Mouse (Mus musculus) liver (tissue): ENCODE measurements around the gene Ccr7.

Experiments
- DNase-seq: peaks from one replicate; pipeline ENCODE4 v3.0.0-alpha.2; 2020; ENCODE audit warnings: mixed read lengths

The Ccr7 gene

DNA sequence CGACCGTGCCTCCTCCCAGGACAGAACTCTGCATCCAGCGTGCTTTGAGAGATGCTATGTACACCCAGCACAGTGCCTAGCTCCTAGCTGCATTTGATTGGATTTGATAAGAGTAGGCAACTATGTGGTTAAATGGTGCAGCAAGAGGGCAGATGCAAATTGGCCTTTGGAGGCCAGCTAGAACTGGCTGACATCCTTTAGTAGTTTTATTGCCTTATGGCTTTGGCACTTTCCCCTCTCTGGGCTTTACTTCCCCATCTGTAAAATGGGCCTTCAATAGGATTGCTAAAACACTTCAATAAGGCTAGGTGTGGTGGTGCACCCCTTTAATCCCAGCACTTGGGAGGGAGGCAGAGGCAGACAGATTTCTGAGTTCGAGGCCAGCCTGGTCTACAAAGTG lies 17.9 kb downstream of the Ccr7 start:
- no peak for DNase-seq

DNA sequence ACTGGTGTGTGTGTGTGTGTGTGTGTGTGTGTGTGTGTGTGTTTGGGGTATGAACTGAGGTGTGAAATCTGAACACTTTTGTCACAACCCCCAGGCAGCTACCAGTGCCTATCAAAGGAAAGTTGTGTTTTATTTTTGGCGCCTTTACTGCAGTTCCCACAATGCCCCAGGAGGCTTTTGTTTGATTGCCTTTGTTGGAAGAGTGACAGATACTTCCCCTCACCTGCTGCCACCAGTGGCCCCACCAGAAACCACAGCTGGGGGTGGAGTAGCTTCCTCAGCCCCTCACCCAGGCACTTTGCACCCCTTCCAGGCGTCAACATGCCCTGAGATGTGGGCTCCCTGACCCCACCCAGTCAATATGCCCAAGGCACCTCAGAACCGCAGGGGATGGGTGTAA lies 18.5 kb downstream of the Ccr7 start:
- DNase-seq, result no peak

DNA sequence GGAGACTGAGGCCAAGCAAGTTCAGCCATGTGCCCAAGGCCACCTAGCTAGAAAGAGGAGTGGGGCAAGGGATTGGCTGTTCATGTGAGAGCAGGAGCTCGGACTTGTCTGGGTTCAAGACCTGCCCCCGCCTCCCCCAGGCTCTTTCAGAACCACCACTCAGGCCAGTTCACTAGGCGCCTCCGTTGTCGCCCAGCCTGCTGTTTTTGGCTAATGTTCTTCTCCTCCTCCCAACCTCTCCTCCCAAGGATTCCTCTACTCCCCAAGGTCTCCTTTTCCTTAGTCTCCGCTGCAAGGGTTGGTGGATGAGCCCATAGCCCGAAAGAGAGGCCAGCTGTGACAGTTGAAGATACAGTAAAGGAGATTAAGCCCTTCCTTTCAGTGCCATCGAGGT lies 19.8 kb downstream of the Ccr7 start:
- no peak for DNase-seq

DNA sequence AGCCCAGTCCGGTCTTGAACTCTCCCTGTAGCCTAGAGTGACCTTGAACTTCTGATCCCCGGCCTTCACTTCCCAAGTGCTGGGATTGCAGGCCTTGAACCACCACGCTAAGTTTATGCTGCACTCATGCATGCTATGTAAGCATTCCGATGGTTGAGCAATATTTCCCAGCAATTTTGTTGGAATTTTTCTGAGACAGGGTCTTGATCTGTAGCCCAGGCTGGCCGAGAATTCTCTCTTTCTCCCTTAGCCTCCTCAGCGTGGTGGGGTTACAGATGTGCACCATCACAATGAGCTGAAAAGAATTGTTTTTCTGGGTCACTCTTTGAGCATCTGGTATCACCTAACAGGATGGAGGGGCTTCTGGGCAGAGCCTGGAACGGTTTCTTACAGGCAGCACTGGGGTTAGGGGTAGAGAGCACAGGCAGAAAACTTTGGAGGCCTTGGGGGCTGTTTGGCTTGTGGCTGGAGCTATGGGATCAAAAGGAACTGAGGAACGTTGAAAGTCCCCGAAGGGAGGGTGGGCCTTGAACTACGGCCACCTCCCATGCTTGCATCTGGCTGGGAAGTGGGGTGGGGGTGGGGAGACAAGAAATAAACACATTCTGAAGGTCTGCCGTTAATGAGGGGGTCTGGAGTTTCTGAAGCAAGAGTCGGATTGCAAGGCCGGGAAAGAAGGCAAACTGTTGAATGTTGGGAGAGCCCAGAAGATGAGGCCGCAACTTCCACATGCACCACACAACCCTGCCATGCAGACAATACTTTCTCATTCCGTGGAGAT lies 20.4 kb downstream of the Ccr7 start:
- no peak for DNase-seq

DNA sequence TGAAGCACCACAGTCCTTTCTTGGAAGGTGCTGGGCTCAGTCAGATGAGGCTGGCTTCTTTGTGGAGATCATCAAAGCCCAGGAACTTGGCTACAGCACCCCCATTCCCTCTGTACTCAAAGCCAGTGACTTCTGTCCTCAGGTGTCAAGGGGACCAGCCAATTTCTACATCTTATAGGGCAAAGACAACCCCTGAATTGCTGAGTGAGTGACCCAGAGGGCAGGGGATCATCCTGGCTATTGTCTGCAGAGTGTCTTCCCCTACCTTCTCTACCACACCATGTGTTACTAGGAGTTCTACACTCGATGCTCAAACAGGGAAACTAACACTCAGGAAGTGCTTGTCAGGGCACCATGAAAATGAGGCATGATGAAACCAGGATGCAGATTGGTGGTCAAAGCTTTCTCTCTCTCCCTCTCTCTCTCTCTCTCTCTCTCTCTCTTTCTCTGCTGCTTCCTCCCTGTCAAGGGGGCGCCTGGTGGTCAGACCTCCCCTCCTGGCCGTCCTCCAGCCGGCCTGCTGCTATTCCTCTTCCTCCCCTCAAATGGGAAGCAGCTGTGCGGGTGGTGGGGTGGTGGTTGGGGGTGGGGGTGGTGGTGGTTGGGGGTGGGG lies 21.5 kb downstream of the Ccr7 start:
- DNase-seq, result no peak

DNA sequence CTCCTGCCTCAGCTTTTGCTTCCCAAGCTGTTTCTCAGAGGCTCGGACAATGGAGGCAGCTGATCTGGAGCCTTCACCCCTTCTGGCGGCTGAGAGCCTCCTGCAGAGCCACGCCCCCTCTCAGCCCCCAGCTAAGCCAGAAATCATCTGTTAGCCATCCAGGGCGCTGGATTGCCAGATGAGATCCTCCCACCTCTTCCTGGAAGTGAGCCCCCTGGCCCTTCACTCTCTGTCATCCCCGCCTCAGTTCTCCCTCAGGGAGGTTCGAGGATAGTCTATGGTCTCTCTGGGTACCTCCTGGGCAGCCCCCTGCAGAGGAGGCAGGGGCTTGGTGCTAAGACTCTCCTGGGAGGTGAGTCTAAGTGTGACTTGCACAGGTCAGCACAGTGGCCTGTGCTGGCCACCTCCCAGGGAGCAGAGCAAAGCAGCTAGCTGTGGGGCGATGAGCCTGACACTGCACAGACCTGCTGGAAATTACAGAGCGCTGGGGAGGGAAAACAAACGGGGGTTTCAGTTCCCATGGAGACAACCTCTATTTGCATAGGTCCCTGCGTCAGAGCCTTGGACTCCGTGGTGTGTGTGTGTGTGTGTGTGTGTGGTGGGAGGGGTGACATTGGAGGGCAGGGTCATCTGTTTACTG lies 22.7 kb downstream of the Ccr7 start:
- DNase-seq, result peak; percentile 54

DNA sequence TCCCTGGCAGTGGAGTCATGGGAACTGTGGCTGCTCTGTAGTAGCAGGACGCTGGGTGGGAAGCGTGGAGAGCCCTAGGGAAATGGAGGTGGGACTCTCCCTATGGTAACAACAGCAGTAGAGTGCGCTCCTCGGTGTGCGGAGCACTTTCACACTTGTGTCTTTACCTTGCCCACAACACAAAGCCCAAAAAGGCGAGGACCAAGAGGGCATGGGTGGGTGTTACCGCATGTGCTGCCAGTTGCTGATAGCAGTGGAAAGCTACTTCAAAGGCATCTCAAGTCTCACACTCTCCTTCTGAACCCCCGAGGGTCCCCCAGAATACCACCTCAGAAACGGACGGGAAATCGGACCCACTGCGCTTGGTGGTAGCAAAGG lies 23.4 kb downstream of the Ccr7 start:
- no peak for DNase-seq

DNA sequence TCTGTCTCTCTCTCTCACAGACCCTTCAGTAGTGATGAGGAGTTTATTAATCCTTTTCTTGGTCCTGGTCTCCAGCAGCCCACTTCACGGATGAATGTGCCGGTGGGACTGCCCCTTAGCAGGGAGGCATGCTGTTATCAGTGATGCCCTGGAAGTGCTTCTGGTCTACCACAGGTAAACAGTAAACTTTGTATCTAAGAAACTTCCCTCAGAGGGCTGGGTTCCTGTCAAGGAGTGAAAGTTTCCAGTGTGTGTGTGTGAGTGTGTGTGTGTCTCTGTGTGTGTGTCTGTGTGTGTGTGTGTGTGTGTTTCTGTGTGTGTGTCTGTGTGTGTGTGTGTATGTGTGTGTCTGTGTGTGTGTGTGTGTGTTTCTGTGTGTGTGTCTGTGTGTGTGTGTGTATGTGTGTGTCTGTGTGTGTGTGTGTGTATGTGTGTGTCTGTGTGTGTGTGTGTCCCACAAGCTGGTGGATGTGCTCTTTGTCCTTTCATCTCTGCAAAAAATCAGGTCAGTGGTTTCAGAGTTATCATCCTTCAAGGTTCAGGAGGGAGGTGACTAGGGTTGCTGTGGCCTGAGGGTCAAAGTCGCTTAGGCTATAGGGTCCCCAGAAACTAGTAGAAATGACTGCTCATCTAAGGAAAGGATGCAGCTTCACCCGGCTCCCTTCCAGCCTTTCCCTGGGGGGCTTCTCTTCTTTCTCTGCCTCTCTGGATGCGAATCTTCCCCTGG lies 24.0 kb downstream of the Ccr7 start:
- DNase-seq, result no peak

DNA sequence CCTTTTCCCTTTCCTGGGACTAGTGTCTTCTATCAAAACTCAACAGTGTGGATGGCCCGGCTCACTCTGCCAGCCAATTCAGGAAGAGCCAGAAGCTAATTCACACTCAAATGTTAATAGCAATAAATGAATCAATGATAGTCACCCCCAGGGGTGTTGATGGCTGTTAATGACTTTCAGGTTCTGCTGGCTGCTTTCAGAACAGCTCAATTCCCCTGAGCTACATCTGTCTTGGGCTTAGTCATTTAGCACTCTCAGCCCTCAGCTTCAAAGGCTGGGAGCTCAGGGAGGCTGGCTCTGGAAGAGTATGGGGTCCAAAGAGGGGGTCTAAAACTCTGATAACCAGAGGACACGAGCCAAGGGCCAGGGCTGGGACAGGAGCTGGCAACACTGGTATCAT lies 25.6 kb downstream of the Ccr7 start:
- DNase-seq, result no peak

DNA sequence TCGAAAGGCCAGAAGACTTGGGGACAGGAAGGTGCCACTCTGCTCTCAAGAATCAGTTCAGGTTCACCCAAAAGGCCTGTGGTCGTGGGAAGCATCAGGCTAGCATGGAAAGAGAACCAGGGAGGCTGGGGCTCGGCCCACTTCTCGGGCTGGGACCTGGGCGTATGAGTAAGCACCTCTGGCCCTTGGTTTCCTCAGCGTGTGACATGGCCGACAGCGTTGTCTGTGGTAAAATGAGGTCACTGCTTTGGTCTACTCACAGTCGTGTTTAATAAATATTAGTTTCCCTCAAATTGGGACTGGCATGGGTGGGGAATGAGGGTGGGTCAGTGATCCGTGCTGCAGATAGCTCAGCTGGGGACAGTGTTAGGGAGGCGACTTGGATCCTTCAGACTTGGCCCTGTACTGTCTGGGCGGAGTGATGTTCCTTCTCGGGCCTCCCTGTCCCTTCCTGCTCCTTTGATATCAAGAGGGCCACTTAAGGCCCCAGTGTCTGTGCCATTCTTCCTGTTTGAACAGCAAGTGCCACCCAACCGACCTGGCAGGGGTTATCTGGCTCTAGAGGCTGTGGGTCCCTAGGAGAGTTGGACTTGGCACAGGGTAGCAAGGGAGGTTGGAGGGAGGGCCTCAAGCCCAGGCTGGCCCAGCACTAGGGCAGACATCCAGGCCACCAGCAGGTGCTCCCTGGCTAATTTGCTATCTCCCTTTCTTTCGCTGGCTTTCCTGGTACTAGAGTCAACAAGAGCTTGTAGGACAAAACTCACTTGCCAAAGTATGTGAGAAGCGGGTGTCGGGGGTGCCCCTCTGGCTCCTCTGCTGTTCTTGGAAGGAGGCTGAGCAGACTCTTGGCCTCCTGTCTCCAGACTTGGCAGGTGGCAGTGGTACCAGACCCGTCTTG lies 26.8 kb downstream of the Ccr7 start:
- no peak for DNase-seq

DNA sequence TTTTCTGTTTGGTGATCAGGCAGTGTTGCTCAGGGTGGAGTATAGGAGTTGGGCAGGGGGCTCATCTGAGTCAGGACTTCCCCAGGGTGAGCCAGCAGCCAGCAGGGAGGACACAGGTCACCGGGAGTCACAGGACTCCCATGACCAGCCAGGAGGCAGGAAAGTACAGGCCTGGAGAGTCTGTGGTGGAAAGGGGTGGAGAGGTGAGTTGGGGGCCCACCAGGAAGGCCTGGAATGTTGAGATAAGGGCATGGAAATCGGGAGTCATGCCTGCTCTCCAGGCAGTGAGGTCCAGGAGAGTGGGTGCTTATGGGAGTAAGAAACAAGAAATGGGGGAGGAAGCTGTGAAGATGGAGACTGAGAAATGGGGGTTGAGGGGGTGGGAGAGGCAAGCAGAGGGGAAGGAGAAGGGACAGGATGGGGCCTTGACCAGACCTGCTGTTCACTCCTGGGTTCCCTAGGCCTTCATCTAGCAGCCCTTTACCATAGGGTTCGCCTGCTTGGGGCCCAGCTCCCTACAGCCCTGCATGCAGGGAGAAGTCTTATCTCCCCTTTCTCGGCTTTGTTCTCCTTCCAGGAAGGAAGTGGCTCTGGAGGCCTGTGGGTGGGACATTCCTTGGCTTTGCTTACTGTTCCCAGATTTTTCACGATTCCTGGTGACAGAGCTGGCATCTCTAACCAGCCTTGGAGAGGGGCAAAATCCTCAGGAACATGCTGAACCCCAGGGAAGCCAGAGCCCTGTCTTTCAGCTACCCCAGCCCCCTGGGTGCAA lies 28.2 kb downstream of the Ccr7 start:
- DNase-seq, result no peak

DNA sequence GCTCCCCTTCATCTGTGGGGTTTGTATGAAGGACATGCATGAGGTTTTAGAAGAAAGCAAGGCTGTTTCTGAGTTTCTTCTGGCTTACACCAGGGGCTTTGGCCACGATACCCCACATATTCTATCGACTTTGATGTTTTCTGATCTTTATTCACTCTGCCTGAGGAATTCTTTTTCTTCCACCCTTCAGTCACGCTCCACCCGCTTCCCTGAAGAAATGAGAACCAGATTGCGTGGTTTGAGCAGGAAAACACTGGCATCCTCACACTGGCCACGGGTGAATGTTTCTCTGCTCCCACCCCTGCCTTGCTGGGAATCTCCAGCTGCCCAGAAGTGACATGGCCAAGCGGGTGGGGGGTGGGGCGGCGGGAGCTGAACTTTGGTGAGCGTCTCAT lies 30.2 kb downstream of the Ccr7 start:
- DNase-seq, result no peak

DNA sequence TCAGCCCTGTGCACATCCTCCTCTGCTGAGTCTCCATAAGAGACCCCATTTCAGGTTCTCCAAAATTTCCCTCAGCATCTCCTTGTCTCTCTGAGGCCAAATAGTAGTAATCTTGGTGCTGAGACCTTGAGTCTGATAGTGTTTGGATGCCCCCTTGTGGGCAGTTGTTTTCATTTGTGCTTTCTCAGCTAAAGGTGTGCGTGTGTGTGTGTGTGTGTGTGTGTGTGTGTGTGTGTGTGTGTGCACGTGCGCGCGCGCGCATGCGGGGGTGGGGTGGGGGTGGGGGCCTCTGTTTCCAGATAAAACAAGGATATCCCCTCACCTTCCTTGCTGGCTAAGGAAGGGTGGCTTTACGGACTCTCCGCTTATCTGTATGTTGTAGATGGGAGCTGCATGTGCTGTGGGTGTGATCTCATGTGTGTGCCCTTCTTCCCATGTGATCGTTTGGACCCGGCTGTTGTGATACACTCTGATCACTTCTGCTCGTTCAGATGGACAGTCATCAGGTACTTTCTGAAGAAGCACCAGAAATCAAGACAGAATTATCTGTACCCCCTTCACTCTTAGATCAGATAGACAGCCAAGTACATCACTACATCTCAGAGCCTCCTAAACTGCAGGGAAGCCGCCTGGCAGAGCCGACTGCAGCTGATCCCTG lies 30.8 kb downstream of the Ccr7 start:
- peak; percentile 44 for DNase-seq

DNA sequence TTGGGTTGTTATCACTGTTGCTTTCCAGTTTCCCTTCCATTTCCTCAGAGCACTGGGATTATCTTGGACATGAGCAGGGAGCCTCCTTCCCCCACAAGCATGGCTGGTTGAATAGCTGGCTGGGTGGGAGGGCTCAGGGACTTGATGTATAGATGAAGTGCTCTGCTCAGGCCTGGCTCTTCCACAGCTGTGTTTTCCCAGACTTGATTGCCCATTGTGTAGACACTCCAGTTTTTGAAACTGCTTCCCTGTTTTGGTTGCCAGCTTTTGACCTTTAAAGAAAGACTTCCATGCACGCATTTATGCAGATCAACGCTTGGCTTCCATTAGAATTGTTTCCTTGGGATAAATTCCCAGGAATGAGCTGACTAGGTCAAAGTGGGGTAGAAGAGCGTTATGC lies 32.2 kb downstream of the Ccr7 start:
- no peak for DNase-seq

DNA sequence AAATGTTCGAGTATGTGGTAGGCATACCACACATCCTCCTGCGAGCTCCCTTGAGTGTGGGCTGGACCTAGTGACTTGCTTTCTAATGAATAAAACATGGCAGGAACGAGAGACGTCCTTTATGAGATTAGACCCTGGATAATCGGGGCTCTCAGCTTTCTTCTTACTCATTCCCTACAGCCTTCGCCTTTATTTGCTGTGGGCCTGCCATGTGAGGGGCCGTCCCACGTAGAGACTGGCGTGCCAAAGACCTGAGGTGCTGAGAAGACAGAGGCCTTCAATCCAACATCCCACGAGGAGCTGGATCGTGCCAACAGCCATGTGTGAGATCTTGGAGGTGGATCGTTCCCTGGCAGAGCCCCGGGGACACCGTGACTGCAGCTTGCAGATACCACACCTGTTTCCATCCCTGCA lies 33.7 kb downstream of the Ccr7 start:
- DNase-seq, result no peak

DNA sequence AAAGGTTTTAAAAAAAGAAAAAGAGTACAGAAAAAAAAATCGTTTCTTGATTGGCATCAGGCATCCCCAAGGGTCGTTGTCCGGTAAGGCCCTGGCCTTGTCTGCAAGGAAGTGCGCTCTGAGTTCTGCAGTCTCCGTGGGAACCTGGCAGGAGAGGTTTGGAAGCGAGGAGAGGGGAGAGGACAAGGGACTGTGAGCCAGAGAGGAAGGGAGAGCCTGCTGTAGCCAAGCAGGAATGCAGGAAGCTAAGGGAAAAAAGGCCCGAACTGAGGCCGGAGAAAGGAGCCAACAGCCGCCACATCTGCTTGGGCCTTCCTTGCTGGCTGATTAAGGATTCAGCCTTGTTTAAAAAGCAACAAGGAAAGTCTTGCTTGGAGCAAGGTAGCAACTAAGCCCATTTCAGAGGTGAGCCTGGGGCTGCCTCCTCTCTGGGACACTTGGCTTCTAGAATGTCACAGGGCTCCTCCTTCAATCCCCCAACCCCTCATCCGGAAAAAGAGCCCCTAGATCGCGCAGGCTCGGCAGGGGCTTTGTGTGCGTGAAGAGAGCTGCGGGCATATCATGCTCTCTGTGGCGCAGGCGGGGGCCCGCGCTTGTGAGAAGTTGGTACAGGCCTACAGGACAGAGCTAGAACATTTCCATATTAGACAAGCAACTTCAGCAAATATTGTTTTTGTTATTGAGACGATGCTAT lies 34.2 kb downstream of the Ccr7 start:
- DNase-seq, result no peak

DNA sequence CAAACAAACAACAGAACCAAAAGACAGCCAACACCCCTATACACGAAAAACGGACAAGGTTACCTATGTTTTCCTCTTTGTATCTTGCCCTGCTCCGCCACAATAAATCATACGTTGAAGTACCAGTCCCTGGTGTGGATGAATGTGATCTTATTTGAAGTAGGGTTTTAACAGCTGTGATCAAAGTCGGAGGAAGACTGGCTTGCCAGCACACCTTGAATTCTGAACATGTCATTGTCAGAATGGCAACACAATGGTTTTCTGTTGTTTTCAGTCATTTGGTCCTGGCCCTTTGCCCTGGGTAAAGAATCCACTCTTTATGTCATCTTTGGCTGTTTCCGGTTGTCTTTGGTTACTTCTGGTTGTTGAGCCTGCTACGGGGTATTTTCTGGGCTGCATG lies 35.9 kb downstream of the Ccr7 start:
- no peak for DNase-seq

DNA sequence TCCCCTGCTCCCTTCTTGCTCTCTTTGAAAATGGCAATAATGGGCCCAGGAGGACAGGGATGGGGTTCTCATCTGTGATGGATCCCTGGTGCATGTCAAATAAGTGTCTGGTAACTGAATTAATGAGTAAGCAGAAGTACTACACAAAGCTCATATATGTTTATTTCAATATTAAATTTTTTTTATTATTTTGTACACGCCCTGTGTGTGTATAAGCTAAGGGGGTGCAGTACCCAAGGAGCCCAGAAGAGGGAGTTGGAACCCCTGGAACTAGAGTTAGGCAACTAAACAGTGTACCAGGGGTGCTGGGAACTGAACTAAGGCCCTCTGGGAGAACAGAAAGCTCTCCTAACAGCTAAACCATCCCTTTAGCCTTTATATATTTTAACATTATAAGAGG lies 36.5 kb downstream of the Ccr7 start:
- no peak for DNase-seq

DNA sequence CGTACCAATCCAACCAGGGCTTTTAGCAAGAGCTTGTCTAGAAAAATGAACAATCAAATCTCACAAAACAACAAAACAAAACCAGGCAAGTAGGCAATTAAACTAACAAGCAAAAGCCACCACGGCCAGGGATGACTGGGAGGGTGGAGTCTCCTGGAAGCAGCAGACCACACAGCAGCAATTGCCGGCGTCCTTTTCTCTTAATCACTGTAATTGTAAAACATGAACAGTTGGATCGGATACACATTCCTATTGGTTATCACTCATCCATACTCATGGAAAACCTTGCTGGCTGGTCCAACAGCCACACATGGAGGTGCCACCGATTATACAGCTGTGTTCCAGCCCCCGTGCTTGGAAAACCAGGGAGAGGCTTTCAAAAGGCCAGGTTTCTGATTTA lies 37.0 kb downstream of the Ccr7 start:
- DNase-seq, result no peak

DNA sequence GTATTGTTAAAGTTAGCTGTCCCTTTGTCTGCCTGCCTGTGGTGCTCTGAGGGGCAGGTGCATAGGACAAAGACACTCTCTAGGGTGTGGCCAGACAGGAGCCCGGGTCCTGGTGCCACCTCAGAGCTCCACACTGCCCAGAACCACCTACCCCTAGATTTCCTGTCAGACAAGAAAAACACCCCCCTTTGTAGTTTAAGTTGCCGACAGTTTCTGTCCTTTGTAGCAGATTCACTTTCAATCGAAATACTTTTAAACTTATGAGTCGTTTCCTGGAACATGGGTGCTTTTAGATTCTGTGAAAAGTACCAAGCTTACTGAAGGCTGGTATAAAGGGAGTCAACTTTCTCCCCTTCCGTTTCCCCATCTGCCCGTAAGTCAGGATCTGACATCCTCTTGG lies 38.9 kb downstream of the Ccr7 start:
- no peak for DNase-seq

DNA sequence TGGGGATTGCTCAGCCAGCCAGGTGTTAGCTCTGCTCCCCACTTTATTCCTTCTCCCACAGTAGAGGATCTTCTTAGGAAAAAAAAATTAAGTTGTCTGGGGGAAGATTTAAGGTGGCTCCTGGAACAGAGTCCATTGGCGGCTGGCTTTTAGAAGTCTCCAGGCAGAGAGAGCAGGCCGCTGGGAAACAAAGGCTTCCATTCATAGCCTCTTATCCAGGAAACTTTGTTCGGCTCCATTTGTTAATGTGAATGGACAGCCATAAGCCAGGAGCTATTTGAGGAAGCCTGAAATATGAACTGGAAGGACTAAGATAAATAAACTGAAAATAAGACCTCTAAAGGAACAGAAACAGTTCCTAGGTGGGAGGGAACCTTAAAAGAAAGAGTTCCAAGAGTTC lies 41.8 kb downstream of the Ccr7 start:
- DNase-seq, result no peak
